Comparison of ENCODE assay signal across 11 mouse cellular contexts in genomic region chr5:50126594-50126993, GRCm38 (mm10).
"Had no signal": no experiment of that assay in that cellular context is flagged by ENCODE, and none has a peak within 500 bp of the region (broad histone marks: within the 10 kb centered on the region; RNA-seq: fewer than 3 reads in every experiment).

No protein-coding gene starts in this region.

- H3K9me3 ChIP-seq: intestine, embryonic 15.5 days; limb, embryonic 13.5 days; midbrain, embryonic 12.5 days; neural tube, embryonic 15.5 days had no signal

- H3K4me1 ChIP-seq: intestine, embryonic 15.5 days; midbrain, embryonic 12.5 days; neural tube, embryonic 15.5 days had no signal

- H3K9ac ChIP-seq: intestine, embryonic 15.5 days; limb, embryonic 13.5 days; midbrain, embryonic 12.5 days; neural tube, embryonic 15.5 days had no signal

- H3K36me3 ChIP-seq: intestine, embryonic 15.5 days; limb, embryonic 13.5 days; midbrain, embryonic 12.5 days; neural tube, embryonic 15.5 days had no signal

- H3K4me3 ChIP-seq: intestine, embryonic 15.5 days; limb, embryonic 13.5 days; midbrain, embryonic 12.5 days; myocyte; neural tube, embryonic 15.5 days had no signal

- DNase-seq: kidney, adult 18-20 months; kidney, postnatal 14 days; left cerebral cortex, postnatal 4 days; lung, adult 18-20 months; thymus, postnatal 4 days had no signal

- H3K27ac ChIP-seq: intestine, embryonic 15.5 days; limb, embryonic 13.5 days; midbrain, embryonic 12.5 days; neural tube, embryonic 15.5 days; stomach, postnatal 0 days had no signal

- H3K4me2 ChIP-seq: intestine, embryonic 15.5 days; limb, embryonic 13.5 days; midbrain, embryonic 12.5 days; neural tube, embryonic 15.5 days had no signal

- H3K27me3 ChIP-seq: intestine, embryonic 15.5 days; limb, embryonic 13.5 days; midbrain, embryonic 12.5 days; neural tube, embryonic 15.5 days had no signal
